Mouse (Mus musculus) ovary, adult 18-20 months (tissue): ENCODE measurements at regions not wholly inside any gene's neighbourhood (a gene's known extent, or its start where the extent isn't known, plus 50 kb on each side); places are given as distances from the start of the nearest gene placed in this dataset.

Experiments
- DNase-seq: peaks from one replicate; pipeline ENCODE4 v3.0.0; 2022; ENCODE audit warnings: low spot score, mixed read lengths

- no peak for DNase-seq
Measured at GRCm38 (mm10) chr1:155041592-155041991, 57.8 kb downstream of the Ier5 start.

GRCm38 (mm10) chr1:155040939-155041371 lies 58.5 kb downstream of the Ier5 start:
- DNase-seq = no peak

DNA sequence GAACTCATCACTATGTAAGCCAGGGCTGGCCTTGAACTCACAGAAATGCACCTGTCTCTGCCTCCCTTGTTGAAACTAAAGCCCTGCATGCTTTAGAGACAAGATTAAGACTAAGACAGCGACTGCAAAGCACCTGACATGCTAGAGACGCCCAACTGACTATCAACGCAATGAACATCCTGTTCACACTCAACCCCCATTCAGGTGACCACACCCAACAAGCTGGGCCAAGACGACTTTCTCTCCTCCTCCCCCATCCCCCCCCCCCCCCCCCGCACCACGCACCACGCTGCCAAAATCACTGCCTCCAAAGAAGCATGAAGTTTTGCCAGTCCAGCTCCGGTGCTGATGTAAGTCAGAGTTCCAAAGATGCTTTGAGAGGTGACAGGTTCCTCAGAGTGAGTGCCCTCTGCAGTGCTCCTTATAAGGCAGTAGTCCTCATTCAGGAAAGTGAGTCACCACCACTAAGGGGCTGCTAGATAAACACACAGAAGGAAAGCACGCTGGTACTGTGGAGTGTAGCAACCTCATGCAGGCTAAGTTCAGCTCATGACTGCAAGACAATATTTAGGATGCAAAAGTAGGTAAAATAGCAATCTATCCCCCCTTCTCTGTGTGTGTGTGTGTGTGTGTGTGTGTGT lies 59.2 kb downstream of the Ier5 start:
- DNase-seq = no peak

- peak; percentile 49 for DNase-seq
Measured at GRCm38 (mm10) chr1:155038631-155039625, 60.5 kb downstream of the Ier5 start.

GRCm38 (mm10) chr1:155037479-155037878 lies 62.0 kb downstream of the Ier5 start:
- DNase-seq = no peak

- no peak for DNase-seq
Measured at GRCm38 (mm10) chr1:155030908-155031307, 68.5 kb downstream of the Ier5 start.

- no peak for DNase-seq
Measured at GRCm38 (mm10) chr1:155029195-155029879, 70.1 kb downstream of the Ier5 start.

DNA sequence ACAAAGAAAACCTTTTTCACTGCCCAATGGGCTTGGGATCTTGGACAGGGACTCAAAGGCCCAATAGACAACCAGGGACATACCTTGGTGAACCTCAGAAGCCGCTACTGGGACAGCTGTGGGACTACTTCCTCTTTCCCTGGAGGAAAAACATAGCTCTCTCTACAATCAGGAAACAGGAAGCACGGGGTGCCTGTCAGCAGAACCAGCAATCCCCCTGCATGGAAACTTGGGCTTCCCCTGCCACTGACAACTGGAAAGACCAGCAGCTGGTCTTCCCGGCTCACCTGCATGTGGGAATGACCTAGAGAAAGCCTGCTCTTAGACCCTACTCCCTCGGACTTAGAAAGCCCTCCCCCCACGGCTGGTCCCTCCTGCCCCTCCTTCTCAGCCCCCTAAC lies 70.7 kb downstream of the Ier5 start:
- no peak for DNase-seq

GRCm38 (mm10) chr1:155028147-155028546 lies 71.3 kb downstream of the Ier5 start:
- no peak for DNase-seq

DNA sequence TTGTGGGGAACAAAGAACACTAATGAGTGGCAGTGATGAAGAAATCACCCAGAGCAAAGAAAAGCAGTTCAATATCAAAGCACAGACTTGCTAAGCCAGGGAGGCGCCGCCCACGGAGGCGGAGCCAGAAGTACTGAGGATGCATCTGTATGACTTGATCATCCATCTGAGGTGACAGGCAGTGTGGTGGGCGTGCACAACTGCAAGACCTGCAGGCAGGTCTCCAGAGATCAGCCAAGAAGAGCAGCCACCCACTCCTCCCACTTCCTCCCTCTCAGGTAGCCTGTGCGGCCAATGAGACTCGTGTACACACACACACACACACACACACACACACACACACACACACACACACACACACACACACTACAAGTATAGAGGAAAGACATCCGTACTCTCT lies 71.9 kb downstream of the Ier5 start:
- no peak for DNase-seq

DNA sequence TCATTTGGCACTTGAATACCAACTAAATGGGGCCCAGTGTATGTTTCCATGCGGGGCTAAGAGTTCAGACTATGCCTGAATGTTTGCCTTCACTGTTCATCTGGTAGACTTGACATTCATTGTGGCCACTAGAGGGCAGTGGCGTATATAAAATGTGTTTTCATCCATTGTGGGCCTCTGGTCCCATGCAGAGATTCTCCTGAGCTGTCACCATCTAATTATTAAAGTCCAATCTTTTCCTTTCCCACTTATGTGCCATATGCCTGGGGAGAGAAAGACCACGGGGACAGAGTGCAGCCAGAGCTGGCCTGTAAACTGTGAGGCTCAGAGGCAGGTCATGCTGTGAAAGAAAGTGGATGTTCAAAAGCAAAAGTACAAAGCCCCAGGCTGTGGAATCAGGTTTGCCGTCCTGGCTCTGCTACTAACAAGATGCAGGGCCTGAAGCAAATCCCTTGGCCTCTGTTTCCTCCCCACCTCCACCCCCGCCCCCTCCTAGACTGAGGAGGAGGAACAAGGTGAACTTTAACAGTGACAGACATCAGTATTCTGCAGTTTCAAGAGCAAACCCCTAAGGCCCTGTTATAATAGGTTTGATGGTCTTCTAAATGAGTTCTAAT lies 73.5 kb downstream of the Ier5 start:
- no peak for DNase-seq

GRCm38 (mm10) chr1:155023324-155023723 lies 76.1 kb downstream of the Ier5 start:
- DNase-seq = no peak

GRCm38 (mm10) chr1:155015669-155016068 lies 83.8 kb downstream of the Ier5 start:
- no peak for DNase-seq

- no peak for DNase-seq
Measured at GRCm38 (mm10) chr1:155014944-155015343, 84.5 kb downstream of the Ier5 start.

GRCm38 (mm10) chr1:155013784-155014183 lies 85.7 kb downstream of the Ier5 start:
- no peak for DNase-seq

DNA sequence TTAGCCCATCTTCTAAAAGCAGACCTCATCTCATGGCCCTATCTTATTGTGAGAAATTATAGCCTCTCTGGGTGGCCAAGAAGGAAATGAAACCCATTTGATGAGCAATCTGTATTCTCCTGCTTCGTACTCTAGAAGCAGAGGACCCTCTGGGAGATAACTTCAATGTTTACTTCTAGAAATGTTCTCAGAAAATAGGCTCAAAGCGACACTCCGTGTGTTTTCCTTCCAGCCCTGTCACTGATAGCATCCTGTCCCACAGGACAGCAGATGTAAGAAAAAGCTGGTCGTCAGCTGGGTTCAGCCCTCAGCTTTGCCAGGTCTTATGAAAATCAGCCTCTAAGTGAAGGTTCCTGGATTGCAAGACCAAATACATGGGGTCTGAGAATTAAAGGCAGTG lies 86.1 kb downstream of the Ier5 start:
- DNase-seq = no peak

GRCm38 (mm10) chr1:155006539-155007486 lies 92.6 kb downstream of the Ier5 start:
- peak; percentile 55 for DNase-seq

DNA sequence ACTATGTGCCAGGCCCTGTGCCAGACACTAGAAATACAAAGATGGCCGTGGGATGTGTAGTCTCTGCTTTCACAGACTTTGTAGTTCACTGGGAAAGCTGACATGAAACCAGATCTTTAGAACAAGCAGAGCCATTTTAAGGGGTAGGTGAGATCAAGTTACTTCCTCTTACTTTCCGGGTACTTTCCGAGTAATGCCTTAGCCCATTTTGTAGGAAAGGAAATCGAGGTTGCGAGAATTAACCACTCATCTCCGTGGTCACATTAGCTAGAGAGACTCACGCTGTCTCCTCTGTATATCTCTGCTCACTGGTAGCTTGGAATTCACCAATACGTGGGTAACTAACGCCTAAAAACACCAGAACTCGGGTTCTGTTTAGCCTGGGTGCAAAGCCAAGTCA lies 93.3 kb downstream of the Ier5 start:
- DNase-seq = no peak

DNA sequence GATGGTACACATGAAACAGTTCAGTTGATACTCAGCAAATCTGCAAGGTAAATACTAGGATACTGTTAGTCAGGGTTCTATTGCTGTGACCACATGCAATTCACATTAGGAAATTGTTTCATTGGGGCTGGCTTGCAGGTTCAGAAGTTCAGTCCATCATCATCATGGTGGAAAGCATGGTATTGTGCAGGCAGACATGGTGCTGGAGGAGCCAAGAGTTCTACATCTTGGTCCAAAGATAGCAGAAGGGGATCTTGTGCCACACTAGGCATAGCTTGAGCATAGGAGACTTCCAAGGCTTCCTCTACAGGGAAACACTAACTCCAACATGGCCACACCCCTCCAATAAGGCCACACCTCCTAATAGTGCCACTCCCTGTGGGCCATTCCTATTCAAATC lies 99.1 kb downstream of the Ier5 start:
- DNase-seq = no peak

GRCm38 (mm10) chr1:154999501-155000131 lies 99.8 kb downstream of the Ier5 start:
- no peak for DNase-seq
